Mouse (Mus musculus) MEL (cell line): ENCODE measurements around the gene Tspan11.

ENCODE experiments used
- CTCF ChIP-seq, 3 experiments: IDR thresholded peaks in 2 of 3; conservative IDR thresholded peaks in 1 of 3; 2 replicates each; pipeline ENCODE4 v1.5.1; 2011 to 2012; ENCODE audit warnings: low read length in 3 of 3, low read depth in 2 of 3, mild to moderate bottlenecking in 2 of 3, improper control_type of control experiment in 1 of 3, inconsistent platforms in 1 of 3, mixed read lengths in 1 of 3, moderate library complexity in 1 of 3; ENCODE audit not compliant: control insufficient read depth in 1 of 3, insufficient read depth in 1 of 3, poor library complexity in 1 of 3, severe bottlenecking in 1 of 3
- GABPA ChIP-seq: IDR thresholded peaks from 2 replicates; pipeline ENCODE4 v1.6.1; 2012; ENCODE audit warnings: low read depth, mild to moderate bottlenecking, inconsistent platforms, low read length, improper control_type of control experiment, moderate library complexity
- GATA1 ChIP-seq: IDR thresholded peaks from 2 replicates; pipeline ENCODE4 v1.6.1; 2011; ENCODE audit warnings: low read depth, low read length, improper control_type of control experiment
- POLR2A ChIP-seq, 2 experiments: IDR thresholded peaks; 2 replicates each; pipeline ENCODE4 v1.6.1; 2011 to 2012; ENCODE audit warnings: low read length in 2 of 2, mild to moderate bottlenecking in 2 of 2, control low read depth in 1 of 2, improper control_type of control experiment in 1 of 2, low read depth in 1 of 2, moderate library complexity in 1 of 2; ENCODE audit not compliant: control insufficient read depth in 1 of 2, insufficient read depth in 1 of 2, poor library complexity in 1 of 2
- ZKSCAN1 ChIP-seq: IDR thresholded peaks from 2 replicates; pipeline ENCODE4 v1.6.1; 2012; ENCODE audit warnings: low read depth, mild to moderate bottlenecking, inconsistent platforms, low read length, improper control_type of control experiment, moderate library complexity

DNA sequence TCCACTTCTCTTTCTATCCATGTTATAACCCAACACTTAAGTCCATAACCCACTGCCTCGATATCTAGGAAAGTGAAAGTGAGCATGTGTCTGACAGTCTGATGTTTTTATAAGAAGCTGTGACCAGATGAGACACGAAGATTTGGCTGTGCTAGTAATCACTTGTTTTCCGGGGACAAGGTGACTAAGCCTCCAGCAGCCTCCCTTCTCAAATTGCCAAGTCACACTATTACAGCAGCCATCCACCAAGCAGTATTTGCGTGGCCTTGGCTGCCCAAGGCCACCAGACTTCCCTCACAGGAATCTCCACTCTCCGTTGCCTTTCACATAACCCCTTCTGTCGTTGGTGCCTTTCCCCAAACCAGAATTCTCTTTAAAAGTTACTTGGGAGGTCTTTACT is 40.9 kb upstream of the Tspan11 start:
- TF ChIP-seq POLR2A (IDR thresholded peaks at IDR 0.05; ENCODE audit: control insufficient read depth in 1 of 2, insufficient read depth in 1 of 2, low read depth in 1 of 2, low read length in 2 of 2, poor library complexity in 1 of 2) (no peak), ZKSCAN1 (no peak), GATA1 (no peak), CTCF (IDR thresholded peaks at IDR 0.05 in 2 of 3, conservative IDR thresholded peaks at IDR 0.05 in 1 of 3; ENCODE audit: control insufficient read depth in 1 of 3, insufficient read depth in 1 of 3, low read depth in 2 of 3, low read length in 3 of 3, poor library complexity in 1 of 3, severe bottlenecking in 1 of 3) (no peak), GABPA (no peak)
